Mouse (Mus musculus) MEL (cell line): ENCODE measurements around the gene Sorcs2. TPM values are rescaled to one million over a fixed set of nuclear protein-coding genes. Genes with fewer than 3 reads are reported as not detected.
A peak's percentile ranks its signal among the peaks of the same experiment; 100 is the strongest.

Source experiments
- DNase-seq: peaks from one replicate; pipeline ENCODE4 v3.0.0; 2011; ENCODE audit warnings: low read depth, low spot score
- H3K27ac ChIP-seq: 2 replicates; pipeline ENCODE4 v1.5.1; 2012; ENCODE audit warnings: low read depth, mild to moderate bottlenecking, control low read depth, low read length, moderate library complexity; ENCODE audit not compliant: control insufficient read depth
- H3K27me3 ChIP-seq, 2 experiments: fragments of 150-350 bp in 1 of 2; sonication (generic) in 1 of 2; 2 replicates each; pipeline ENCODE4 v1.6.1; 2012; ENCODE audit warnings: low read length in 2 of 2, mild to moderate bottlenecking in 2 of 2, improper control_type of control experiment in 1 of 2, moderate library complexity in 1 of 2; ENCODE audit not compliant: insufficient read depth in 2 of 2, control insufficient read depth in 1 of 2
- H3K36me3 ChIP-seq, 2 experiments: 2 replicates each; pipeline ENCODE4 v1.6.1; 2012 to 2014; ENCODE audit warnings: low read length in 2 of 2, improper control_type of control experiment in 1 of 2, inconsistent platforms in 1 of 2, mild to moderate bottlenecking in 1 of 2; ENCODE audit not compliant: insufficient read depth in 2 of 2, control insufficient read depth in 1 of 2
- H3K4me1 ChIP-seq, 2 experiments: fragments of 150-350 bp in 1 of 2; sonication (generic) in 1 of 2; 2 replicates each; pipeline ENCODE4 v1.6.1; 2012; ENCODE audit warnings: low read length in 2 of 2, improper control_type of control experiment in 1 of 2, mild to moderate bottlenecking in 1 of 2; ENCODE audit not compliant: insufficient read depth in 2 of 2, control insufficient read depth in 1 of 2
- H3K4me3 ChIP-seq, 2 experiments: fragments of 150-350 bp in 1 of 2; sonication (generic) in 1 of 2; 2 replicates each; pipeline ENCODE4 v1.5.1; 2012; ENCODE audit warnings: low read depth in 2 of 2, low read length in 2 of 2, mild to moderate bottlenecking in 2 of 2, moderate library complexity in 2 of 2, control low read depth in 1 of 2, improper control_type of control experiment in 1 of 2; ENCODE audit not compliant: control insufficient read depth in 1 of 2, insufficient read depth in 1 of 2
- H3K79me2 ChIP-seq: 2 replicates; pipeline ENCODE4 v1.6.1; 2012; ENCODE audit warnings: mild to moderate bottlenecking, low read length, moderate library complexity; ENCODE audit not compliant: control insufficient read depth, poor library complexity, insufficient read depth
- H3K9ac ChIP-seq: 2 replicates; pipeline ENCODE4 v1.6.1; 2012; ENCODE audit warnings: low read depth, mild to moderate bottlenecking, control low read depth, low read length, moderate library complexity; ENCODE audit not compliant: control insufficient read depth, poor library complexity, severe bottlenecking
- H3K9me3 ChIP-seq: fragments of 150-350 bp; sonication (generic); replicated peaks from 2 replicates; pipeline ENCODE4 v1.6.1; 2012; ENCODE audit warnings: mild to moderate bottlenecking, low read length, improper control_type of control experiment, moderate library complexity; ENCODE audit not compliant: insufficient read depth
- CHD1 ChIP-seq: IDR thresholded peaks from 2 replicates; pipeline ENCODE4 v1.6.1; 2012; ENCODE audit warnings: low read depth, mild to moderate bottlenecking, inconsistent platforms, low read length, improper control_type of control experiment
- CHD2 ChIP-seq: IDR thresholded peaks from 2 replicates; pipeline ENCODE4 v1.6.1; 2011; ENCODE audit warnings: low read length, improper control_type of control experiment
- CTCF ChIP-seq, 3 experiments: IDR thresholded peaks in 2 of 3; conservative IDR thresholded peaks in 1 of 3; 2 replicates each; pipeline ENCODE4 v1.5.1; 2011 to 2012; ENCODE audit warnings: low read length in 3 of 3, low read depth in 2 of 3, mild to moderate bottlenecking in 2 of 3, improper control_type of control experiment in 1 of 3, inconsistent platforms in 1 of 3, mixed read lengths in 1 of 3, moderate library complexity in 1 of 3; ENCODE audit not compliant: control insufficient read depth in 1 of 3, insufficient read depth in 1 of 3, poor library complexity in 1 of 3, severe bottlenecking in 1 of 3
- EP300 ChIP-seq, 2 experiments: IDR thresholded peaks; 2 replicates each; pipeline ENCODE4 v1.6.1; 2011; ENCODE audit warnings: improper control_type of control experiment in 2 of 2, low read length in 2 of 2, low read depth in 1 of 2, mild to moderate bottlenecking in 1 of 2
- ETS1 ChIP-seq: IDR thresholded peaks from 2 replicates; pipeline ENCODE4 v1.6.1; 2012; ENCODE audit warnings: low read depth, mild to moderate bottlenecking, inconsistent platforms, low read length, improper control_type of control experiment, moderate library complexity
- HCFC1 ChIP-seq: IDR thresholded peaks from 2 replicates; pipeline ENCODE4 v1.6.1; 2012; ENCODE audit warnings: low read depth, mild to moderate bottlenecking, inconsistent platforms, low read length, improper control_type of control experiment, moderate library complexity
- KAT2A ChIP-seq: conservative IDR thresholded peaks from 2 replicates; pipeline ENCODE4 v1.6.1; 2012; ENCODE audit warnings: low read depth, low read length, improper control_type of control experiment, inconsistent platforms
- MXI1 ChIP-seq: IDR thresholded peaks from 2 replicates; pipeline ENCODE4 v1.6.1; 2011; ENCODE audit warnings: mild to moderate bottlenecking, low read depth, low read length, improper control_type of control experiment
- MYB ChIP-seq: IDR thresholded peaks from 2 replicates; pipeline ENCODE4 v1.6.1; 2011; ENCODE audit warnings: mild to moderate bottlenecking, low read depth, low read length, improper control_type of control experiment
- MYC ChIP-seq: IDR thresholded peaks from 2 replicates; pipeline ENCODE4 v1.6.1; 2011; ENCODE audit warnings: low read depth, mild to moderate bottlenecking, low read length, improper control_type of control experiment, moderate library complexity
- NELFE ChIP-seq: IDR thresholded peaks from 2 replicates; pipeline ENCODE4 v1.6.1; 2011; ENCODE audit warnings: low read depth, low read length, improper control_type of control experiment
- NRF1 ChIP-seq: IDR thresholded peaks from 2 replicates; pipeline ENCODE4 v1.6.1; 2014; ENCODE audit warnings: low read depth, mild to moderate bottlenecking, inconsistent platforms, low read length, improper control_type of control experiment, moderate library complexity; ENCODE audit not compliant: poor library complexity, insufficient read depth, severe bottlenecking
- POLR2A ChIP-seq, 2 experiments: IDR thresholded peaks; 2 replicates each; pipeline ENCODE4 v1.6.1; 2011 to 2012; ENCODE audit warnings: low read length in 2 of 2, mild to moderate bottlenecking in 2 of 2, control low read depth in 1 of 2, improper control_type of control experiment in 1 of 2, low read depth in 1 of 2, moderate library complexity in 1 of 2; ENCODE audit not compliant: control insufficient read depth in 1 of 2, insufficient read depth in 1 of 2, poor library complexity in 1 of 2
- POLR2AphosphoS2 ChIP-seq: IDR thresholded peaks from 2 replicates; pipeline ENCODE4 v1.6.1; 2011; ENCODE audit warnings: low read length, improper control_type of control experiment
- POLR2AphosphoS5 ChIP-seq: IDR thresholded peaks from 2 replicates; pipeline ENCODE4 v1.6.1; 2012; ENCODE audit warnings: low read depth, borderline replicate concordance, mild to moderate bottlenecking, inconsistent platforms, low read length, moderate library complexity, mixed read lengths
- RAD21 ChIP-seq: IDR thresholded peaks from 2 replicates; pipeline ENCODE4 v1.6.1; 2011; ENCODE audit warnings: mild to moderate bottlenecking, low read depth, low read length, improper control_type of control experiment
- SMC3 ChIP-seq: IDR thresholded peaks from 2 replicates; pipeline ENCODE4 v1.6.1; 2011; ENCODE audit warnings: low read depth, low read length, improper control_type of control experiment
- TBP ChIP-seq: IDR thresholded peaks from 2 replicates; pipeline ENCODE4 v1.8.0; 2011; ENCODE audit warnings: low read depth, low read length, improper control_type of control experiment
- TCF12 ChIP-seq: IDR thresholded peaks from 2 replicates; pipeline ENCODE4 v1.6.1; 2014; ENCODE audit warnings: low read depth, mild to moderate bottlenecking, inconsistent platforms, low read length, improper control_type of control experiment, moderate library complexity
- USF1 ChIP-seq: IDR thresholded peaks from 2 replicates; pipeline ENCODE4 v1.6.1; 2014; ENCODE audit warnings: low read depth, mild to moderate bottlenecking, inconsistent platforms, low read length, improper control_type of control experiment, moderate library complexity
- ZC3H11A ChIP-seq: IDR thresholded peaks from 2 replicates; pipeline ENCODE4 v1.6.1; 2012; ENCODE audit warnings: low read depth, mild to moderate bottlenecking, inconsistent platforms, low read length, improper control_type of control experiment
- ZKSCAN1 ChIP-seq: IDR thresholded peaks from 2 replicates; pipeline ENCODE4 v1.6.1; 2012; ENCODE audit warnings: low read depth, mild to moderate bottlenecking, inconsistent platforms, low read length, improper control_type of control experiment, moderate library complexity
- ZNF384 ChIP-seq: IDR thresholded peaks from 2 replicates; pipeline ENCODE4 v1.6.1; 2012; ENCODE audit warnings: low read depth, mild to moderate bottlenecking, inconsistent platforms, low read length, improper control_type of control experiment
- polyA plus RNA-seq, 2 experiments: library from polyadenylated mRNA; stranded (reverse) in 1 of 2; unstranded in 1 of 2; fragments of >175 nt in 1 of 2; fragments of >200 nt in 1 of 2; gene quantifications; 2 replicates each; pipeline versions ENCODE4 v1.2.1 to v1.2.4; 2012; ENCODE audit warnings: low replicate concordance in 2 of 2, low read depth in 1 of 2; ENCODE audit not compliant: insufficient read length in 2 of 2, insufficient read depth in 1 of 2, missing spikeins in 1 of 2
- total RNA-seq: library from RNA; depleted of rRNA; stranded (reverse); fragments of 300-350 nt; gene quantifications from 2 replicates; pipeline ENCODE4 v1.2.3, GENCODE M21; 2012

Sorcs2 gene
- total and polyA plus RNA-seq, 3 experiments = not detected

GRCm38 (mm10) chr5:36103483-36103882 lies 294.5 kb downstream of the Sorcs2 start:
- H3K27ac ChIP-seq = no peak overlapping the region
- H3K79me2 ChIP-seq = no peaks in the 10 kb centered on the region
- TF ChIP-seq SMC3 = peak; percentile 6; the same call in 1 of the 2 replicates
- no peak for TF ChIP-seq POLR2A (IDR thresholded peaks at IDR 0.05; ENCODE audit: control insufficient read depth in 1 of 2, insufficient read depth in 1 of 2, low read depth in 1 of 2, low read length in 2 of 2, poor library complexity in 1 of 2)
- peak; percentile 8 to 36 (median 9); a peak in 3 of 6 replicates for TF ChIP-seq CTCF (IDR thresholded peaks at IDR 0.05 in 2 of 3, conservative IDR thresholded peaks at IDR 0.05 in 1 of 3; ENCODE audit: control insufficient read depth in 1 of 3, insufficient read depth in 1 of 3, low read depth in 2 of 3, low read length in 3 of 3, poor library complexity in 1 of 3, severe bottlenecking in 1 of 3)
- TF ChIP-seq NRF1 = no peak
- TF ChIP-seq KAT2A = no peak
- TF ChIP-seq EP300 (IDR thresholded peaks at IDR 0.05; ENCODE audit: low read depth in 1 of 2, low read length in 2 of 2) = no peak
- TF ChIP-seq NELFE = no peak
- TF ChIP-seq HCFC1 = no peak
- TF ChIP-seq POLR2AphosphoS2 = no peak
- TF ChIP-seq TBP = no peak
- no peak for TF ChIP-seq ZC3H11A
- TF ChIP-seq MXI1 = no peak
- TF ChIP-seq RAD21 = no peak
- no peak for TF ChIP-seq TCF12
- no peak for TF ChIP-seq USF1
- no peak for TF ChIP-seq CHD1
- no peak overlapping the region for H3K9ac ChIP-seq
- no peaks in the 10 kb centered on the region for H3K9me3 ChIP-seq
- H3K4me1 ChIP-seq = no peaks in the 10 kb centered on the region
- no peaks in the 10 kb centered on the region for H3K27me3 ChIP-seq
- no peaks in the 10 kb centered on the region for H3K36me3 ChIP-seq
- H3K4me3 ChIP-seq = no peak overlapping the region
- peak; percentile 8 for DNase-seq

DNA sequence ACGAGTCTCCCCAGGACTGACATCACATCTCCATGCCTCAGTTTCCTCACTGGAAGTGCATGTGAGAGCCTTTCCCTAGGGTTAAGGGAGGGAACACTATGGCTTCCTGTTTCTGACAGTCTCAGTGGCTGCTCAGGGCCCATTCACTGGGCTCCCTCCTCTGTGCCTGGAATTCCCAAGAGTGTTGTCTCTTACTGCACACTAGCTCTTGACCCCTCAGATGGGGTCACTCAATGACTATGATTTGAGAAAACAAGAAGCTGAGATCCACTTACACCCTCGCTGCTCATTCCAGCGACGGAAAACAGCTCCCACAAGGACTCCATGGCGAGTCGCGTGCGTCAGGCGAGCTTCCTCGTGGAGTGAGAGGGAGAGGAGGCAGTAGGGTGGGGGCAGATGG lies 296.8 kb downstream of the Sorcs2 start:
- Histone ChIP-seq H3K9ac (no peak overlapping the region), H3K27me3 (no peaks in the 10 kb centered on the region), H3K79me2 (no peaks in the 10 kb centered on the region)

More for the DNA sequence above, 296.8 kb downstream of the Sorcs2 start:
- TF ChIP-seq MXI1 = no peak
- TF ChIP-seq CHD2 = no peak
- TF ChIP-seq ETS1 = no peak
- no peak for TF ChIP-seq POLR2AphosphoS5
- TF ChIP-seq TCF12 = no peak
- no peak for TF ChIP-seq ZKSCAN1
- no peak for TF ChIP-seq MYB
- no peak for TF ChIP-seq NRF1
- no peak for TF ChIP-seq ZNF384
- no peak for TF ChIP-seq TBP
- TF ChIP-seq EP300 (IDR thresholded peaks at IDR 0.05; ENCODE audit: low read depth in 1 of 2, low read length in 2 of 2) = no peak
- TF ChIP-seq SMC3 = no peak
- TF ChIP-seq MYC = no peak
- no peak for DNase-seq
- Histone ChIP-seq H3K27ac (no peak overlapping the region), H3K4me3 (no peak overlapping the region), H3K36me3 (no peaks in the 10 kb centered on the region), H3K9me3 (no peaks in the 10 kb centered on the region), H3K4me1 (no peaks in the 10 kb centered on the region)
